Mouse (Mus musculus) gastrocnemius, adult 8-10 months (tissue): ENCODE measurements around the gene Mfsd4b2. TPM values are rescaled to one million over a fixed set of nuclear protein-coding genes. Genes with fewer than 3 reads are reported as not detected.

Experiments
- DNase-seq, 2 experiments: peaks; one replicate each; pipeline ENCODE4 v3.0.0; 2022; ENCODE audit warnings: low spot score in 2 of 2
- total RNA-seq, 4 experiments: library from RNA; stranded (reverse); gene quantifications; 2 replicates each; pipeline ENCODE4 v1.2.4; 2022

Gene Mfsd4b2
- total RNA-seq, 4 experiments from 2014 or later, result 0.11 to 0.17 TPM; not detected in 2

- DNase-seq, result no peak
These were observed 32.7 kb downstream of the Mfsd4b2 start for GRCm38 (mm10) chr10:39893702-39894697.

GRCm38 (mm10) chr10:39888621-39889020, 38.1 kb downstream of the Mfsd4b2 start:
- peak; percentile 21 to 48 for DNase-seq

Other genes with a start within 250 kb of the Mfsd4b2 start
- gene Rev3l, start 194.8 kb downstream of the Mfsd4b2 start, total RNA-seq, result 10 to 100 TPM; 18.1 to 27.9 (median 23.9) TPM
- 1 to 10 TPM; 2.8 to 3.5 (median 2.9) TPM for gene Mfsd4b4, start 27.7 kb downstream of the Mfsd4b2 start, total RNA-seq
- 1 to 10 TPM; 2.7 to 4.1 (median 3.2) TPM for gene Mfsd4b3, start 33.2 kb upstream of the Mfsd4b2 start, total RNA-seq
- gene Mfsd4b5, start 59.7 kb upstream of the Mfsd4b2 start, total RNA-seq, result under 1 TPM; 0.17 to 0.54 (median 0.43) TPM
- gene Mfsd4b1, start 98.3 kb upstream of the Mfsd4b2 start, total RNA-seq, result 1 to 10 TPM; 1.8 to 2.6 (median 2.2) TPM
- gene Slc16a10, start 215.3 kb upstream of the Mfsd4b2 start, total RNA-seq, result 10 to 100 TPM; 38.7 to 56.1 (median 46.4) TPM